Mouse (Mus musculus) lung, postnatal 36 days (tissue): ENCODE data around the gene Oscar.

ENCODE experiments used
- DNase-seq: peaks from one replicate; pipeline ENCODE4 v3.0.0; 2022; ENCODE audit warnings: mixed read lengths

The Oscar gene

GRCm38 (mm10) chr7:3616057-3616388 is at the start of gene Oscar:
TSS of gene Oscar (minus strand) at chr7:3616157.
- DNase-seq, result no peak

GRCm38 (mm10) chr7:3665215-3666114 is 49.5 kb upstream of the Oscar start, which contains the start of gene Leng1:
TSS of gene Leng1 (minus strand) at chr7:3665840.
- DNase-seq, result peak; percentile 99

DNA sequence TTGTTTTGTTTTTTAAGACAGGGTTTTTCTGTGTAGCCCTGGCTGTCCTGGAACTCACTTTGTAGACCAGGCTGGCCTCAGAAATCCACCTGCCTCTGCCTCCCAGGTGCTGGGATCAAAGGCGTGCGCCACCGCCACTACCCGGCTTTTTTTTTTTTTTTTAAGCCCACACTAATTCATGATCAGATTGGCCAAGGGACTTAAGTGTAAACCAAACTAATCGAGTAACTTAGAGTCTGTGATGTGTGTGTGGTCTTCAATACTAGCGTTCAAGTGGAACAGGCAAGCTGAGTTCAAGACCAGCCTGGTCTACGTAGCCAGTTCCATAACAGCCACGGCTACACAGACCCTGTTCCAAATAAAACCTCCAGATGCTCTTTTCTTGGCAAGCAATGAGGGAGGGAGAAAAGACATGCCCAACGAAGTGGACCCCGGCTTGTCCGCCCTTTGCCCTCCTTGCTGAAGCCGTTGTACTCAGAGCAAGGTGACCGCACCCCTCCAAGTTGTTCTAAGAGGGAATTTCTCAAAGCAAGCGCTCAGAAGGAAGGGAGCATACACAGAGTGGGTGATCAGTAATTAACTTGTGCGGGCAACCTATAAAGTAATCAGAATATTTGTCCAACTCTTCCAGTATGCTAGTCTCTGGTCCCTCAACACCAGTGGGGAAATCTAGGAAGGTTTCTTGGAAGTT is 48.7 kb upstream of the Oscar start:
- peak; percentile 17 for DNase-seq

DNA sequence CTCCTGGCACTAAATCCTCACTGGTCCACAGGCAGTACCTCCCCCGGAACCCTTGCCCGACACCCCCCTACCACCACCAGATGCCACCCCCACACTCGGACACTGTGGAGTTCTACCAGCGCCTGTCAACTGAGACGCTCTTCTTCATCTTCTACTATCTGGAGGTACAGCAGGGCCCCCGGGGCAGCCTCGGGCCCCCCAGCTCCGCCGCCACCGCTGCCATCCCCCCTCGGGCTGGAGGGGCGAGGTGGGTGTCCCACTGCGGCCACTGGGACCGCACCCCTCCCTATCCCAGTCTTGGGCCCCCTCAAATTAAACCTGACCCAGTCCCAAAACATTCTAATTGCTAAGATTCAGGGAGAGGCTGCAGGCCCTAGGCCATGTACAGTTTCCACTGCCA is 42.6 kb upstream of the Oscar start:
- no peak for DNase-seq

- no peak for DNase-seq
Observed at GRCm38 (mm10) chr7:3656966-3657365, 41.0 kb upstream of the Oscar start.

- DNase-seq, result no peak
Observed at GRCm38 (mm10) chr7:3646641-3647040, 30.7 kb upstream of the Oscar start.

DNA sequence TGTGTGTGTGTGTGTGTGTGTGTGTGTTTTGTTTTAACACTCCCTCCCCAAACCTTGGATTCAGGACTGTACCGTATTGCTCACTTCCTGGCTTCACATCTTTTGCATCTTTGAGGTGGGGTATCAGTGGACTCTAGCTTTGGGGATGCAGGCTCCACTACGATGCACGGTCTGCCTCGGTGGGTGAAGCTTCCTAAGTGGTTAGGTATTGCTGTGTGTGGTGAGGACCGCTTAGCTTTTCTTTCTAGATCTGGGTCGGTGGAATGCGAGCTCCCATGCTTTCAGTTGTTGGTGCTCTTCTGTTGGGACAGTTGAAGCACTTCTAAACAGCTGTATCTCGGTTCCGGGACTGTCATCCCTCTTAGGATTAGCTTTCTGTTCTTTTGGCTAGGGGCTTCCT is 30.2 kb upstream of the Oscar start:
- no peak for DNase-seq

GRCm38 (mm10) chr7:3645488-3646025 is 29.6 kb upstream of the Oscar start:
- DNase-seq, result no peak

DNA sequence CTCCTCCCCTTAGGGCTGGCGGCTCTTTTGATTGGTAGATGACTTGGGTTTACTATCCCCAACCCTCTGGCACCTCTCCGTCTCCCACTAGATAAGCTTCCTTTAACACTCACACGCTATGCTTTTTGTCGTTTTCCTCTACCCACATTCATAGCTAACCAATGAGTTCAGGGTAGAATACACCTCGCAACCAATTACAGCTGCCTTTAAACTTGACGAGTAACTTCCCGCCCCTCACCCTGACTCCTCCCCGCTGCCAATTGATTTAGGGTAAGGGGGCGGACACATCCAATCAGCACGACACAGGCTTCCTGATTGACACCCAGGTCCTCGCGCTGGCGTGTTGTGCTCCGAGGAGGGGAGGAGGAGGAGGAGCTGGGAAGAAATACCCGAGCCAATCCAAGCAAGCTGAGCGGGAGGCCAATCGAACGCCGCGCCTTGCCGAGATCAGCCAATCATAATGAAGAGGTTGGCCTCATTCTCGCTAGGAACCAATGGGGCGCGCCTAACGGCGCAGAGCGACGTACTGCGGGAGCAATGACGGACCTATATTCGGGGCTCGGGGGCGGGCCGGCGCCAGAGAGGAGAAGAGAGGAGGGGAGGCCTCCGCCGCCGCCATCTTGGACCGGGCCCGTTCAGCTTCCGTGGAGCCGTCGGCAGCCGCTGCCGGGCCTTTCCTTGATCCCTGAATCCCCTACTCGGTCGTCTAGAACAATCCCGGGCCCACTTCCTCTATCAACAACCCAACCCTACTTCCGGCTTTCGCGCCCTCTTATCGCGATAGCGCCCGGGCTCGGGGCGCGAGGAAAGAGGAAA is 28.9 kb upstream of the Oscar start, which contains the start of gene Cnot3:
Cnot3 (plus strand) TSS at position 597 of the 816 bp plus-strand sequence.
- peak; percentile 99 for DNase-seq

GRCm38 (mm10) chr7:3644348-3644671 is 28.4 kb upstream of the Oscar start:
- DNase-seq, result no peak

DNA sequence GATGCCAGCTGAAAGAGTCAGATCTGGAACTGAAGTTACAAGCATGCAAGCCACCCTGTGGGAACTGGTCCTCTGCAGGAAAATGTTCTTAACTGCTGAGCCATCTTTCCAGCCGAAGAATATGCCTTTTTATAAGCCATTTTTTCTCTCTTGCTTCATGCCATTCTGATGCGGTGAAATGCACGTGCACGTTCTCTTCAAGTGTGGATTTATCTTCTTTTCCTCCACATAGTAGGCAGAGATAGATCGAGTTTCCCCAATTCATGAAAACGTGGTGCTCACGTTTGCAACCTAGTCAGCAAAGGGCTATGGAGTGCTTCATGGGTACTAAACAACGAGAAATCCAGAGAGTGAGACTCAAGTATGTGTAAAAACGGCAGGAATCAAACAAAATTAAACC is 27.9 kb upstream of the Oscar start:
- DNase-seq, result no peak

GRCm38 (mm10) chr7:3643412-3643811 is 27.5 kb upstream of the Oscar start:
- no peak for DNase-seq

DNA sequence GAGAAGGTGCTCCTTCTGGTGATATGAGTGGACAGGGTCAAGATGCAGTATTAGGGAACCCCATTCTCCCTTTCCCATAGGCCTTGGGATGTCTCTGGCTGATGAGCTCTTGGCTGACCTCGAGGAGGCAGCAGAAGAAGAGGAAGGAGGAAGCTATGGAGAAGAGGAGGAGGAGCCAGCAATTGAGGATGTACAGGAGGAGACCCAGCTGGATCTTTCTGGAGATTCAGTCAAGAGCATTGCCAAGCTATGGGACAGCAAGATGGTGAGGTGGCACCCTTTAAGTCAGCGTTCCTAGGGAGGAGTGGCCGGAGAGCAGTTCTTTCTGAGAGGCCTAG is 14.5 kb upstream of the Oscar start:
- no peak for DNase-seq

DNA sequence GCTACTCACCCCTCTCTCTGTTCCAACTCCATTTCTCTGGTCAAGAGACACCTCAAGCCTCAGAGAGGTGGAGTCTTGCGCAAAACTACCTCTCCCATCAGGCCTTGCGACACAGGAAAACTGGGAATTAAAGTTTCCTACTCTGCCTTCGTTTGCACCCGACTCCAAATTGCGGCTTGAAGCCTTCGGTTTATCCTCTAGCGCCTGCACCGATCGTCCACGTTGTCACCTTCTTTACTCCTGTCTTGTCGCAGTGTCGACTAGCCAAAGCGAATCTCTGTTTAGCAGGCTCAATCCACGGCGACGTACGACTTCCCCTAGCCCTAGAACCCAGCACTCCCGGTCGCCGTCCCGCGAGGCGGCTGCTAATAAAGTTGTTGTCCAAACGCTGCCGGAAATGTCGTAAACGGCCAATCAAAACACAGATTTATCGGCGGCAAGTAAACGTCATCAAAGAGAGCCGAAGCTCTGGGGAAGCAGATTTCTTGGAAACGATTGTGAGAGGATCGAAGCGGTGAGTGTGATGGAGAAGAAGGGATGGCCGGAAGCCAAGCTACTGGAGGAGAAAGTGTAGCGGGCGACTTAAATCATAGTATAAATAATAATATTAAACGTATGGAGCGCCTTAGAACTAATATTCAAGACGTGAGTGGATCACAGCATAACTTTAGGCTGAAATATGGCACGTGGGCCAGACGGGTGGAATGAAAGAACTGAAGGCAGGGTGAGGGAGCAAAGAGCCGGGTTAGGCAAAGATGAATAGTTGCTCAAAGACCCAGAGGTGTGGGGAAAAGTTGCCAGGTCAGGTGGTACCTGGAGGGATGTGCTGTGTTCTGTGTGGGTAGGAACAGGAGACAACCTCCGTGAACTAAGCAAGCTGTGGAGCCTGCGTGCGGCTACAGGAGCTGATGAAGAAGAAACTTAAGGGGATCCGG is 13.9 kb upstream of the Oscar start, which contains the start of the genes Tfpt and Prpf31:
Tfpt (minus strand) TSS at position 387 of the 935 bp plus-strand sequence.
Prpf31 (plus strand) TSS at position 443 of the 935 bp plus-strand sequence.
- DNase-seq, result peak; percentile 97

- DNase-seq, result no peak
Observed at GRCm38 (mm10) chr7:3629030-3629429, 13.1 kb upstream of the Oscar start.

DNA sequence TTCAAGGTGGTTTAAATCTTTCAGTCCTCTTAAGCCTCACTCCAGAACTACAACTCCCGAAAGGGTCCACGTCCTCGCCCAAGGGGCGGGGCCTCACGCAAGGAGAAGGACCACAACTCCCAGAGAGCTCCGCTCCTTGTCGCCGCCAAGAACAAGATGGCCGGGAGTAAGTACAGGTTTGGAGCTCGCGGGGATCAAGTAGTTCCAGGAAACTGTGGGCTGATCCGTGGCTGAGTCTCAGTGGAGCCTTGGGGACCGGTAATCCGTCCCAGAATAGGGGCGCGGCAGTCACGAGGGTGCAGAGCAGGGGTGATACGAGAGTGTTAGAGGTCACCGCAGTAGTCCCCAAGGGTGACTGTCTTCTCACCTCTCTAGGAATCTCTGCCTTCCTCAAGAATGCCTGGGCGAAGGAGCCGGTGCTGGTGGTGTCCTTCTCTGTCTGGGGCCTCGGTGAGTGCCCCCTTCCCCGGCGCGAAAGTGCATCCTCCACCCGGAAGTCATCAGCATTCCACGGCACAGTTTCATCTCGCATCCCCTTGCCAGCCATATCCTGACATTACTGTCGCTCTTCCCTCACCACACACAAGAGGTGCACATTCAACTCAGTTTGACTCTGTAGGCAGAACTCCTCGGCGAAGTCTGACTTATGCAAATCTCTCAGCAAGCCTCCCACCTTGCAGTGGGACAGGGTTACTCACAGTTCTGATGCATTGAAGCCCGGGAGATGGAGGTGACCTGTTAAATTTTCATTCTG is 1.5 kb upstream of the Oscar start, which contains the start of gene Ndufa3:
Ndufa3 (plus strand) TSS at position 132 of the 754 bp plus-strand sequence.
- peak; percentile 93 for DNase-seq

GRCm38 (mm10) chr7:3616389-3617241 is 658 bp upstream of the Oscar start:
- no peak for DNase-seq

DNA sequence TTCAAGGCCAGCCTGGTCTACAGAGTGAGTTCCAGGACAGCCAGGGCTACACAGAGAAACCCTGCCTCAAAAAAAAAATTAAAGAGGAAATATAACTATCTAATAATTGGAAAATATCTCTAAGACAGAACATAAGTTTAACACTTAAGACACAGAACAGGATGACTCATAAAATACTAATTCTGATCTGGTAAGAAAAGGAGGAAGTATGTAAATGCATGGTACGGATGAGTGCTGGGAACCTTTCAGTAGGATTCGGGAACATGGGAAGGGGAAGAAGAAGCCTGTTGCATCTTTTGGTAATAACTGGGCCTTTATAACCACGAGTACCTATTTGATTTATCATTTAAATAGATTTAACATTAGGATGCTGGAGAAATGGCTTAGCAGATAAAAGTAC is 1.9 kb downstream of the Oscar start:
- no peak for DNase-seq

DNA sequence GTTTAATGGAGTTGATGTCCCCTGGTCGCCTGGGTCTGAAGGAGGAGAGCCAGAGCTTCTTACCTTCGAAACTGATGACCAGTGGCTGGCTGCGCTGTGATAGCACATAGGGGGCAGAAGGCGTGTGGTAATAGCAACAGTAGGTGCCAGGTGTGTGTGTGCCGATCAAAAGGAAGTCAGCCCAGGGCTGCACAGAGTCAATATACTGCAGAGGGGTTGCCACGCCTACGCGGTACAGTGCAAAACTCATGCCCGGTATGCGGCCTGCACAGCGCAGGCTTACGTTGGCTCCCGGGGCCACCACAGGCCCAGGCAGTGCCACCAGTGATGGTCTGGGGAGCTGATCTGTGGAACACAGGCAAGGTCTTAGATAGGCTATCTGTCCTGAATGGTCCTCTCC is 5.0 kb downstream of the Oscar start:
- DNase-seq, result no peak

DNA sequence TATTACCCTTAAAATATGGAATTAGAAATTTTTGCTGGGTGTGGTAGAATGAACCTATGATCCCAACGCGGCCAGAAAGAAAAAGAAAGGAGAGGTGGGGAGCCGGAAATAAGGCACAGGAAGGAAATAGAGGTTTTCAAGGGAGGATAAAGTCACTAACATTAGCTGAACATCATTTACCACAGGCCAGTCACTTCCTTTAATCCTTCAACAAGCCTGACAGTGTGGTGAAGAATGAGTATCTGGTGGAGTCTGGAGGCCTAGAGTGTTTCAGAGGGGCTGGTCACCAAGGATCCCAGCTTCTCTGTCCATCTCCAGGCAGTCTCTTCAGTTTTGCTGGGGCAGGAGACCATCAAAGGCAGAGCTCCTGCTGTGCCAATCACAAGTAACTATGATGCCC is 5.5 kb downstream of the Oscar start:
- no peak for DNase-seq
